Mouse (Mus musculus): ENCODE measurements at regions not wholly inside any gene's neighbourhood (a gene's known extent, or its start where the extent isn't known, plus 50 kb on each side); places are given as distances from the start of the nearest gene placed in this dataset.
"Not testable (repeated sequence)": the region's sequence is repeated elsewhere in the genome, so short reads cannot be mapped to it uniquely, and the experiment has no call there.

DNA sequence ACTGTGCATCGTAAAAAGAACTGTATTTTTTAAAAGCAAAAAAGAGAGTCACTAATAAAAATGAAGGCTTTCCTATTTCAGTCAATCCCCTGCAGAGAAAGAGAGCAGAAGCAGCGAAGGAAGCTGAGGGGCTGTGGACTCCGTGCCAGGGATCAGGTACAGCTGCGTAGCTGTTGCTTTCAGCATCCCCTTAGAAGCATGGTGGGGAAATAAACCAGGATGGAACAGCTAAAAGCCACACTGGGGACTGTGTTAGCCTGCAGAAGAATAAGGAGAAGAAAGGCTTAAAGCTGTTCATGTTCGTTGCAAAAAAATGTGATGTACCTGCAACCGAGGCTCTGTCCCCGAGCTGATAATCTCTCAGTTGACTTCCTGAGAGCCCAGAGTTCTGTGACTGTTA lies 1302.6 kb upstream of the Sel1l start:
- no peak for DNase-seq (ENCODE audit: low spot score in 2 of 2)

DNA sequence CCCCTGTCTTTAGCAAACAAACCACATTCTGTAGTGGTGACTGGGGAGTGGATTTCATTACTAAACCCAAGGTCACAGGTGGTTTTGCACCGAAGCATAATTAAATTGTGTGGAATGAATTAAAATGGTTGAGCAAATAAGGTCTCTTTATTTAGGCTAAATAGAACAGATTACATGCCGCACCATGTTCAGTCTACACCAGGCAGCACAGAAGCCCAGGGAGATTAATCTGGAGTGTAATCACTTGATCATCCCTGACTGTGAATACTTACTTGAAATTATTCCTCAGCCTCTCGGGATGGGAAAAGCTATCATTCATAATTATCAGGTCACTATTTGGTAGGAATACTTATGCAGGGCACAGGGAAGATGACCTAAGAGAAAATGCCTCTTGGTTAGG lies 1293.3 kb upstream of the Sel1l start:
- no peak for DNase-seq (ENCODE audit: low spot score in 2 of 2)

DNA sequence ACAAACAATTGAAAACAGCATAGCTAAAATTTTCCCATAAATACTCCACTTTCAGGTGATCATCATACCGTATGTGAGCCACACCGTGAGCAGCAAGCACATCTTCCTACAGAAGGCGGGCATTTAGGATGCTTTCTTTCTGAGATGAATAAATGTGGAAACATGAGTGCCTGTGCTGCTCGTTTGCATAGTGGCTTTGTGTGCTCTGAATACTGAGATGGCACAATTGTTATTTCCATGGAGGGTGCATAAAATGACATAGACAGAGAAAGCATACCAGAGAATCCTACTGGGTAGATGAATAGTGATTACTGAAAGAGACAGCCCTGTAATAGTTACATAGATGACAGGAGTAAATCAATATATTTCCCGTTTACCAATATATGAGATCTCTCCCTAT lies 1287.4 kb upstream of the Sel1l start:
- DNase-seq (ENCODE audit: low spot score in 2 of 2): no peak

DNA sequence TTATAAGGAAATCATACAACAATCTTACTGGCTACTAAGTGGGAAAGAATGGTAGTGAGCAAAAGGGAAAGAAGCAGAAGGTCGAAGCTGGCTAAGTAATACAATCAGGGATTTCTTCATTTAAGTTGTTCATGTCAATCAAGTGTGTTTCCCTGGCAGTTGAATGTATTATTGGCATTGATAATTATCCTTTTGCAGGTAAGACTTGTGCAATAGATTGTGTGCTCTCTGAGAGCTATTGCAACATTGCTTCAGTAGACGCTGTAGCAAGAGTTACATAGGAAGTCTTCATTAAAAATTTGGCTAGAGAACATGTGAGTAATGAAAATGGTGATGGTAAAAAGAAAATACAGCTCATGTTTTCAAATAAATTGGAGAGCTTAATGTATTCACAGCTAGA lies 1273.3 kb upstream of the Sel1l start:
- DNase-seq (ENCODE audit: low spot score in 2 of 2): no peak

DNA sequence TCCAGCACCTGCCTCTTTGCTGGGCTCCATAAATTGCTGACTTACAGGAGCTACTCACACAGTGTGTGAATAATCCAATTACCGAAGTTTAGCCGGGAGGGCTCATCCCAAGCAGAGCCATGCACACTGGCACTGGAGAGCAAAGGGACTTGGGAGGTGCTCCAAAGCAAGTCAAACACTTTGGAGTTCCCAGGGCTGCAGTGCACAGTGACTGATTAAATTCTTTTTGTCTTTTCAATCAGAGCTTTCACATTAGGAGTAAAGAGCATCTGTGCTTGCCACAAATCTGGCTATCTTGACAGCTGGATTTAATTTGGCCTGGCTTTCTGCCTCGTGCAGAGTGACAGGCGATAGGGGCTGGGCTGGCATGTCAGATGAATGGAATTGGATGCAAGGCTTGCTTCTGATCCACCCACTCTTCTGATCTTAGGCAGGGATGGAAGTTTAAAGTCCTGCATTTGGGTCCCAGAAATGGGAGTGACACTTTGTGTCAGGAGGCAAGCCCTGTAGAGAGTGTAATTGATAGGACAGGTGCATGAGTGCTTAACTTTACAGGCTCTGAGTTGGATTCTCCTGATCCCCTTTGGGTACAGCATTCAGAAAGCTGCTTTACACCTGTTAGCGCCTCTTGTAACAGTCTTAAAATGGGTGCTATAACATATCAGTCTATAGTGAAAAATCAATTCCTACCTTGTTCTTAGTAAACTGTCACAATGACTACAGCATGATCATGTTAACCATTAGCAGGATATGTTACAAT lies 1239.3 kb upstream of the Sel1l start:
- no peak for DNase-seq (ENCODE audit: low spot score in 2 of 2)

DNA sequence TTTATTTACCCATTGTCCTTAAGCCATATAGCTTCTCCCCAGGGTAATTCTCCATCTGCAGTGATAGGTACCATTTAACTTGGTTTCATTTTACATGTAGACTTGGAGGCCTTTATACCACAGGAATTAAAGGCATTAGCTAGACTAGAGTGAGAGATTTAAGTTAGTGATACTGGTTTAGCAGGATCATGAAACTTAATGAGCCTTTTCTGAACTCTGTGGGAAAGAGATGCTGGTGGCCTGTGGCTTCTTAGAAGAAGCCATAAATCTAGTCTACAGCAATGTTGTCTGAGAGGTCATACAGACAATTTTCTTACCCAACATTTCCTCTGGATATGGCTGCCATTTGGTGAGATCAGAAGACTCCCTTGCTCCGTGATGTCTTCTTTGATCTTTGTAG lies 1214.9 kb upstream of the Sel1l start:
- no peak for DNase-seq (ENCODE audit: low spot score in 2 of 2)

DNA sequence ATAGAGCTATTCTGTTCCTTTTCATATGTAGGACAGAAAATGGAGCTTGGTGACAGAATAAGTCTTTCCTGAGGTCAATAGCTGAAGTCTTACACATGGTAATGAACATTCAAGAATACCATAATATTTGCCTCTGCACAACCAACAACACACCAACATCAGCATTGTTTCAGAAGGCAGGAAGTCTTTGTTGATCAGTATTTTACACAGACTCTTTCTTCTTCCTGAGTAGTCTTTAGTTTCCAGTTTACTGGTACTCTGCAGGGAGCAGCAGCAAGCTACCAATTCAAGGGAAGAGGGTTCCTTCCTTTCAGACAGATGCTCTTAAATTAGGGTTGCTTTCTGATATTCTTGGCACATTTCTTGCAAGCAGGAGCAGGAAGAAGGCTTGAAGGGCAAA lies 1170.7 kb upstream of the Sel1l start:
- no peak for DNase-seq (ENCODE audit: low spot score in 2 of 2)

DNA sequence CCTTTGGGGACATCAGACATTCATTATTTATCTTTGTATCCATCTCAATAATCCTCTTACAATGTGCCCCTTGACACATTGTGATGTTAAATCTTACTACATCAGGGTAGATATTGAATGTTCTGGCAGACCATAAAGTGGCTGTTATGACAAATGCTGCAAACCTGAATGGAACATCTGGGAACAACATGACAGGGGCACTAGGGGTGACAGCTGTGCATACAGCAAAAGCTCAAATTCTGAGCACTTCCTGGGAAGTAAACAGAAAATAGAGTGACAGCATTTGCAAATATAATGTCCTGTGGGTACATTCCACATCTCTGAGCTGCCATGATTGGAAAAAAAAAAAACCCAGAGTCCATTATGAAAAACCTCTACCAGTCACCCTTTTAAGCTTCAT lies 1162.6 kb upstream of the Sel1l start:
- no peak for DNase-seq (ENCODE audit: low spot score in 2 of 2)

DNA sequence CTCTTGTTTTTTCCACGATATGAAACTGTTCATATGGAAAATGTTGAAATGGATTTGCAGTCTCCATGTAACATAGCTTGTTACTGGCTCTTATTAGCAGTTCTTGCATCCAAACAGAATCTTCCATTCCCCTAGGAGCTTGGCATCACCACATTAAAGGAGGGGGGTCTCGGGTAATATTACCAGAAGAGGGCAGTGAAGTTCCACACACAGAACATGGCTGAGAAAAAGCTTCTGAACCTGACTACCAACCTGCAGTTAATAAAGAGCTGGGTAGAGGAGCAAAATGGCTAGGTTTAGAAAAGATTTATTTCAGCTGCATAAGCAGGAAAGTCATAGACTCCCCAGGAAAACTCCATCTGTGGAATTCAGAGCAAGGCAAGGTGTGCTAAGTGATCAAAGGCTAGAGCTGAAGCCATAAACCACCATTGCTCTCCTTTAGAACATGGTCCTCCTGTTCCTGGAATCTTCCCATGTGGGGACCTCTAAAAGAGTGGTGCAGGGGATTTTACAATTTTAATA lies 1157.9 kb upstream of the Sel1l start:
- DNase-seq (ENCODE audit: low spot score in 2 of 2): no peak

DNA sequence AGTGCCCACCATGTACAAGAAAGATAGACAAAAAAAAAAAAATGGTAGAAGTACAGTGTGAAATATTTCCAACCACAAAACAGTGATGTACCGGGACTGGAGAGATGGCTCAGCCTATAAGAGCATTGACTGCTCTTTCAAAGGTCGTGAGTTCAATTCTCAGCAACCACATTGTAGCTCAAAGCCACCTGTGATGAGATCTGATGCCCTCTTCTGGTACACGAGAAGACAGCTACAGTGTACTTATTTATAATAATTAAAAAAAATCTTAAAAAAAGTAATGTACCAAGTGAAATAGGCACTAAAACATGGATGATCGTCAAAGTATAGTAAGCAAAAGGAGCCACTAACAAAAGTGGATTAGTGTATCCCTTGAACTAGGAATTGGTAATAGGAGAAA lies 1154.2 kb upstream of the Sel1l start:
- no peak for DNase-seq (ENCODE audit: low spot score in 2 of 2)

DNA sequence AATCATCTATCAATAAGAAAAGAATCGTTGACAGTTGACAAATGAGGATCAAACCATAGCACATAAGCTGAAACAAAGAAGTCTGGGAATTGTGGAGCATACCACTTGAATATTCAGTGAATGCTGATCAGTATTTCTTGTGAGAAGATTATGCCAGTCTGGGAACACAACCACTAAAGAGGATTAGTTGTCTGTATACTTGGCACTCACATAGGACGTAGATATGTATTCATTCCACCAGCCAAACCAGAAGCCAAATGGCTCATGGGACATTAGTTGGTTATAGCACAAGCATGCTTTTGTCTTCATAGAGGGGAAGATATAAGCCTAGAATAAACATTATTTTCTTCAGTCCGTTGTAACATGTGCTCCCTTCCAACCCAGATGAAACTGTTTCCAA lies 1126.7 kb upstream of the Sel1l start:
- DNase-seq (ENCODE audit: low spot score in 2 of 2): no peak

DNA sequence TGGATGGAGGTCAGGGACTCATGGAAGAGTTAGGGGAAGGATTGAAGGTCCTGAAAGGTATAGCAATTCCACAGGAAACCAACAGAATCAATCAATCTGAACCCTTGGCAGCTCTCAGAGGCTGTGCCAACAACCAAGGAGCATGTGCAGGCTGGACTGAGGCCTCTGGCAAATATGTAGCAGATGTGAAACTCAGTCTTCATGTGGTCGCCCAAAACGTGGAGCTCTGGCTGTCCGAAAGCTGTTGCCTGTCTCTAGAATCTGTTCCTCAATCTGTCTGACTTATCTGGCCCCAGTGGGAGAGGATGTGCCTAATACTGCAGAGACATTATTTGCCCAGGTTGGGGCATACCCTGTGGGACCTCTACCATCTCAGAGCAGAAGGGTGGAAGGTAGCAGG lies 1095.4 kb upstream of the Sel1l start:
- no peak for DNase-seq (ENCODE audit: low spot score in 2 of 2)

DNA sequence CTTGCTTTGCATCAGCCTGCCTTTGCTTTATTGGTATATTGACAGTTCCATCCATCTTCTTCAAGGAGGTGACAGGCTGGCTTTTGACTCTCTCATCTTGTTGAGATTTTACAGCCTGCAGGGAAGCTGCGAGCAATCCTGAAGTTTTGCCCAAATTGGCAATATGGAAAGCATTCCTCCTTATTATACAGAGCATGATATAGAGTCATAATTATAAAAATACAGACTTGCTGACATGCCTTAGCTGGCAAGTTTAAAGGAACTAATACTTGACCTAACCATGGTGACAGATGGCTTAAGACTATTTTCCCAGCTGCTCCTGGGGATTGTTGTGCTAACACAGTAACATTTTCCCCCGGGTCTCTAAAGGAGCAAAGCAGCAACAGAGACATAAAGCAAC lies 1078.6 kb upstream of the Sel1l start:
- no peak for DNase-seq (ENCODE audit: low spot score in 2 of 2)

DNA sequence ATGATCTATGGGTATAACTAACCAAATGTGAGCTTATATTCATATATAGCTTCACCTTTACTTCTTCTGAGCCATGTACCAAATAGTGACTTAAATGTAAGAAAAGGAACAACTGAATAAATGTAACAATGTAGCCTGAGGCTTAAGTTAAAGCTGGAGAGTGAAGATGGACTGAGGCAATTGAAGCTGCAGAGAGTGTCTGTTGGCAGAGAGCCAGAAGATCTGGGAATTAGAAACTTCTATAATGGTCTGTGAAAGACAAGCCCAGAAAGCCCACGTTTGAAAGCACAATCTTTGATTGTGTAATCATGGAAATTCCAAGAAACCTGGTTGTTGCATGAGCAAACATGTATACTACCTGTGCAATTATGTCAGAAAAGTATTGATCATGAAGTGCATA lies 1078.0 kb upstream of the Sel1l start:
- DNase-seq (ENCODE audit: low spot score in 2 of 2): no peak

DNA sequence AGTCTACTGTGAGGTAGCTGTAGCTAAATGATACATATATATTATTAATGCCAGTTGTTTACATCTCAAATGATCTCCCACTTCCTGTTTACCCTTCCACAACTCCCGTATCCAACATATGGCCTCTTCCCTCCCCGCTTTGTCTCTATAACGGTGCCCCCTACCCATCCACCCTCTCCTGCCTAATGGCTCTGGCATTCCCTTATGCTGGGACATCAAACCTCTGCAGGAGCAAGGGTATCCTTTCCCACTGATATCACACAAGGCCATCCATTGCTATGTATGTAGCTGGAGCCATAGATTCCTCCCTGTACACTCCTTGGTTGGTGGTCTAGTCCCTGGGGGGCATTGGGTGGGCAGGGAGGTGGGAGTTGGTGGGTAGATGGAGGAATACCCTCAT lies 1071.0 kb upstream of the Sel1l start:
- DNase-seq (ENCODE audit: low spot score in 2 of 2): no peak

DNA sequence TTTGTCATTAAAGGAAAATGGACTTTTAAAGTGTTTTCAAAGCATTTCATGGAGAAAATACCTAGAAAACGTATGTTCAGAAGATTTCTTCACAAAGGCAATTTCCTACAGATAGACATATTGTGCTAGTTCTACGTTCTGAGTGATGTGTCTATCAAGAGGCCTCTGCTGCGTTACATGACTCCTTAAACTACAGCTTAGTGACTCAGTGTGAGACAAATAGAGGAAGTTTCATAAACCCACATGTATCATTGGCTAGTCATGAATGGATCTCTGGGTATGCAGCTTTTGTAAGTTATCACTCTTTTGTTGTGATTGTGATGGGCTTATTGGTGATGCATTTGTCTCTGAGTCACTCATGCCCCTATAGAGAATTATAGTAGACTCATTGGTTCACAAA lies 1067.3 kb upstream of the Sel1l start:
- no peak for DNase-seq (ENCODE audit: low spot score in 2 of 2)

DNA sequence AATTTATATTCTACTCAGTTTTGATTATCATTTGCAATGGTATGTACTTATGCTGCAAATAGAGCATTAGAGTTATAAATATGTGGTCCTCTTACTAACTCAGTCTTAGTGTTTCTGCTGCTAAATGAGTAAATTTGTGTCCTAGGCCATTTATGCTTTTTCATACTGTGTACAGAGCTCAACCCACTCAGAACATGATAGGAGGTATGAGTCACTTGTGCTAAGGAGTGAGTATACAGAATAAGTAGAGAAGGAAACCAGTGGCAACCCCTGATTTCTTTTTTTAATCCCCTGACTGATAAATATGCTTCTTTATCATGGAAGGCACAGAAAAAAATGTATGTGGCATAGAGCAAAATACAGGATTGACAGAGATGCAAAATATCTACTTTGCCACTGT lies 1066.8 kb upstream of the Sel1l start:
- DNase-seq (ENCODE audit: low spot score in 2 of 2): no peak

DNA sequence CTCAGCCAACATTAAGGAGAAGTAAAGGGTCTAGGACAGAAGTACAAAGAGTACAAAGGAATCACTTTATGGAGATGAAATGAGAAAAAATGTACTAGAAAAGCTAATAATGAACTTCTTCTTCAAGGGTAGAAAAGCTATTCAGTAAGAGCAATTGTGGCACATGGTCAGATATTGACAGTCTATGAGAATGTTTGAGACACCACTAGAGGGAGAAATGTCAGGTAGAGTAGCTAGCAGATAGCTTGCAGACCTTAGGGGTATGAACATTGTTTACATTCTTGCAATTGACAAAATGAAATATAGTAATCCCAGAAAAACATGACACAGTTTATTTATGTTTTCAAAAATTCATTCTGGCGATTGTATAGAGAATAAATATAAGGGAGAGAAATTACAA lies 1066.2 kb upstream of the Sel1l start:
- no peak for DNase-seq (ENCODE audit: low spot score in 2 of 2)

DNA sequence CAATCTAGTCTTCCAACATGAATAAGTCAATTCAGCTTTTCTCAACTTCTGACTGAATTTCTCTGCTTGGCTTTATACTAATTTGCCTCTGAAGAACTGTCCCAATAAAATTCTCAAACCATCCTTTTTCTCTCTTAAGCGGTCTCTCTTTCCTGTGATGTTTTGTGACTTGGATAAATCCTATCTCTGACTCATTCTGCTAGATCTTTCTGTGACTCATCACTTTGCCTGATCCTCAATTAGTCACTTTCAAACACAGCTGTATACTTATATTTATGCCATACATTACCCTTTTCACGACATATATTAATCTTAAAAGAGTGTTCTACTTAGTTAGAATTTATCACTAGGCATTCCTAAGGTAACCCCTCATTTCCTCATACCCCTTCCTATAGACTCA lies 1055.4 kb upstream of the Sel1l start:
- DNase-seq (ENCODE audit: low spot score in 2 of 2): no peak

DNA sequence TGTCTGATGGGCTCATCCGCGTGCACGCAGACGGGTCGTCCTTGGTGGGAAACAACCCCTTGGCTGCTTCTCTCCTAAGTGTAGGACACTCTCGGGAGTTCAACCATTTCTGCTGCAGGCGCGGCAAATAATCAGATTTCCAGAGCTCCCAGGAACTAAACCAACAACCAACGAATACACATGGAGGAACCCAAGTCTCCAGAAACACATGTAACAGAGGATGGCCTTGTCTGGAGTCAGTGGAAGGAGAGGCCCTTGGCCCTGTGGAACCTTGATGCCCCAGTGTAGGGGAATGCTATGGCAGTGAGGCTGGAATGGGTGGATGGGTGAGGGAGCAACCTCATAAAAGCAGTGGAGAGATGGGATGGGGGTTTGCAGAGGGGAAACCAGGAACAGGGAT lies 1043.4 kb upstream of the Sel1l start:
- no peak for DNase-seq (ENCODE audit: low spot score in 2 of 2)

DNA sequence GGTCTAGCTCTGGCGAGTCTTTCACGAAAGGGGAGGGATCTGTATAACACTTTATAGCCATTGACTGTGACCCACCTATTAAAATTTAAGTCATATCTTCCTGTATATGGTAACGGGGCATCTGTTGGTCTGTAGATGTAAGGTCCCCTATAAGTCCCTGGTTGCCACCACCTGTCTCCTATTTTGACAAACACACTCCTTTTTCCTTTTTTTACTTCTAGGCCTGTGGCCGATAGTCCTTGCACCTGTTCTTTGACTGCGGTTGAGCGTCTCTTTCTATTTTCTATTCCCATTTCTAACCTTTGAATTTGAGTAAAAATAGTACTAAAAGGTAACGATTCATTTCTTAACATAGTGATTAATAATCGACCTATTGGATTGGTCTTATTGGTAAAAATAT lies 1042.7 kb upstream of the Sel1l start:
- DNase-seq (ENCODE audit: low spot score in 2 of 2): not testable (repeated sequence)

DNA sequence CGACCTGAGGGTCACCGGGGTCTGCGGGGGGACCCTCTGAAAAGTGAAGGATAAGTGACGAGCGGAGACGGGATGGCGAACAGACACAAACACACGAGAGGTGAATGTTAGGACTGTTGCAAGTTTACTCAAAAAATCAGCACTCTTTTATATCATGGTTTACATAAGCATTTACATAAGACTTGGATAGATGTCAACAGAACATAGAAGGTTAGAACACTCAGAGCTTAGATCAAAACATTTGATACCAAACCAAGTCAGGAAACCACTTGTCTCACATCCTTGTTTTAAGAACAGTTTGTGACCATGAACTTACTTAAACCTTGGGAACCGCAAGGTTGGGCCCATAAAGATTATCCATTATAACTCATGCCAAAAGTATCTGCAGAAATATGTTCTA lies 1042.2 kb upstream of the Sel1l start:
- not testable (repeated sequence) for DNase-seq (ENCODE audit: low spot score in 2 of 2)

DNA sequence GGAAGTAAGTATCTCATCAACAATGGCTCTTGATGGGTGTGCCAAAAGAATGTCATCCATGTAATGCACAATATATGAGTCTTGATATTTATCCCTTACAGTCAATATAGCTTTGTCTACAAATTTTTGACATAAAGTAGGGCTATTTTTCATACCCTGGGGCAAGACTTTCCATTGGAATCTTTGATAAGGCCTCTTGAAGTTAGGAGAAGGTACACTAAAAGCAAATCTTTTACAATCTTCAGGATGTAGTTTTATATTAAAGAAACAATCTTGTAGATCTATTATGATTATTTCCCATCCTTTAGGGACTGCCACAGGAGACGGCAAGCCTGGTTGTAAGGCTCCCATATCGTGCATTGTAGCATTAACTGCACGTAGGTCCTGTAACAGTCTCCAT lies 1038.8 kb upstream of the Sel1l start:
- no peak for DNase-seq (ENCODE audit: low spot score in 2 of 2)

DNA sequence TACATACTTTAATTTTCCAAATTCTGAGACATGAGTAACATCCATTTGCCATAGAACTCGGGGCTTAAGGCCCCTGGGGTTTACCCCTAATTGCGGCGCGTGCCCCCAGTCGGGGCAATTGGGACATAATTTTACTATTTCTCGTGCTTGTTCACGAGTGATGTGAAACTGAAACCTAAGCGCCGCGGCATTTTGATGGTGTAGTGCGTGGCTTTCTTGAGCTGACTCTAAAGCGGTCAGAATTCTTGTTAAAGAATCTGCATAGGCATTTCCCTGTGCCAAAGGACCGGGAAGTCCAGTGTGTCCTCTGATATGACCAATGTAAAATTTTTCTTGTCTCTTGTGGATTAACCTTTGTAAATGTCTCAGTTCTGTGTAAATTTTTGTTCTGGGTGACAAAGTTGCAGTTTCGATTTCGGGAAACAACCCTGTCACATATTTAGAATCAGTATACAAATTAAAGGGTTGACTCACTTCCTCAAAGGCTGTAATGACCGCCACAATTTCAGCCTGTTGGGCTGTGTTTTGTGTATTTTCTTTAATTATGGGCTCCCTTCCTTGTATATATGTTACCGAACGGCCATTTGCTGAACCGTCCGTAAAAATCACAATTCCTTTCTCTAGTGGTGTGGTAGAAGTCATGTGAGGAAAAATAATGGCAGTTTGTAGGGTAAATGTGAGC lies 1037.6 kb upstream of the Sel1l start:
- not testable (repeated sequence) for DNase-seq (ENCODE audit: low spot score in 2 of 2)

Data from spleen, postnatal 14 days (tissue).